Mouse (Mus musculus) limb, embryonic 15.5 days (tissue): ENCODE results near the gene Gpbar1. TPM values are rescaled to one million over a fixed set of nuclear protein-coding genes. Genes with fewer than 3 reads are reported as not detected.
"Not testable (repeated sequence)": the region's sequence is repeated elsewhere in the genome, so short reads cannot be mapped to it uniquely, and the experiment has no call there.

Experiments
- ATAC-seq: fragments of 200-750 bp; cut with Nextera tagmentation; 2 replicates; pipeline ENCODE4 v1.8.0; 2017; ENCODE audit warnings: low read depth, moderate TSS enrichment; ENCODE audit not compliant: insufficient number of reproducible peaks, low FRiP score, low TSS enrichment
- H3K27ac ChIP-seq: fragments of 300-500 bp; sonication (generic); 2 replicates; pipeline ENCODE4 v1.5.1; 2015; ENCODE audit warnings: moderate library complexity, mild to moderate bottlenecking, inconsistent platforms
- H3K27me3 ChIP-seq: fragments of 300-500 bp; sonication (generic); 2 replicates; pipeline ENCODE4 v1.6.1; 2015; ENCODE audit warnings: inconsistent platforms
- H3K36me3 ChIP-seq: fragments of 300-500 bp; sonication (generic); 2 replicates; pipeline ENCODE4 v1.6.1; 2015; ENCODE audit warnings: inconsistent platforms
- H3K4me1 ChIP-seq: fragments of 300-500 bp; sonication (generic); 2 replicates; pipeline ENCODE4 v1.6.1; 2015; ENCODE audit warnings: inconsistent platforms
- H3K4me2 ChIP-seq: fragments of 300-500 bp; sonication (generic); 2 replicates; pipeline ENCODE4 v1.6.1; 2015; ENCODE audit warnings: mild to moderate bottlenecking, inconsistent platforms
- H3K4me3 ChIP-seq: fragments of 300-500 bp; sonication (generic); 2 replicates; pipeline ENCODE4 v1.5.1; 2015; ENCODE audit warnings: mild to moderate bottlenecking, inconsistent platforms
- H3K9ac ChIP-seq: fragments of 300-500 bp; sonication (generic); 2 replicates; pipeline ENCODE4 v1.6.1; 2015; ENCODE audit warnings: inconsistent platforms
- H3K9me3 ChIP-seq: fragments of 300-500 bp; sonication (generic); 2 replicates; pipeline ENCODE4 v1.6.1; 2016; ENCODE audit warnings: inconsistent platforms
- WGBS: fragments of 180-500 bp; shearing (Covaris S2); methylation state at CpG from one replicate; pipeline ENCODE4 v1.1.7; 2015; 5-methylcytosine and 5-hydroxymethylcytosine counted together
- polyA plus RNA-seq: library from polyadenylated mRNA; unstranded; fragments of >200 nt; fragmentation: Nextera tagmentation; extraction: Ambion mirVana; gene quantifications from 2 replicates; pipeline ENCODE4 v1.2.1, GENCODE M21; 2015

Gpbar1 gene
- polyA plus RNA-seq, 1 experiment from 2014 or later: 0.18 TPM

DNA sequence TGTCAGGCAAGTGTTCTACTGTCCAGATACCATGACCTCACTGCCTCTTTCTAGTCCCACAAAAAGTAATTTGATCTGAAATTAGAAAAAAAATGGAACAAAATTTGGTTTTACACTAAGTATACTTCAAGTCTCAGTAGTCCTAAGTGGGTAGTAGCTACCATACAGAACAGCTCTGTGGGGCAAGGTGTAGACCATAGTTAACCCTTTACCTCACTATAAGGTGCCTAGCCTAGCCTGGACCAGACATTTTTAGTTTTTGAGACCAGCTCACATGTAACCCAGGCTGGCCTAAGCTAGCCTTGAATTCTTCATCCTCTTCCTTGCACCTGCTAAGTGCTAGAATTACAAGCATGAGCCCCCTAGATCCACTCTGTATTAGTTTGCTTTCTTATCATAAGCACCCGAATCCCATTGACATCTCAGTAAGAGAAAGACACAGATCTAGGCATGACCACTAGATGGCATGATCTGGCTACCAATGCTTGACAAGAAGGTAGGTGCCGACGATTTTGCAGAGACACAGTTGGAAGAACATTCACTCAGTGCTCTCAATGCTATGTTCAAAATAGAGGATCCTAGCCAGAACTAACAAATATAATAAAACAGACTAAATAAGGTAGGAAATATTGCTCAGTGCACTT is 34.8 kb downstream of the Gpbar1 start:
- ATAC-seq: 0 out of 2 replicates have a peak, but pooled peaks have one; percentile 35

DNA sequence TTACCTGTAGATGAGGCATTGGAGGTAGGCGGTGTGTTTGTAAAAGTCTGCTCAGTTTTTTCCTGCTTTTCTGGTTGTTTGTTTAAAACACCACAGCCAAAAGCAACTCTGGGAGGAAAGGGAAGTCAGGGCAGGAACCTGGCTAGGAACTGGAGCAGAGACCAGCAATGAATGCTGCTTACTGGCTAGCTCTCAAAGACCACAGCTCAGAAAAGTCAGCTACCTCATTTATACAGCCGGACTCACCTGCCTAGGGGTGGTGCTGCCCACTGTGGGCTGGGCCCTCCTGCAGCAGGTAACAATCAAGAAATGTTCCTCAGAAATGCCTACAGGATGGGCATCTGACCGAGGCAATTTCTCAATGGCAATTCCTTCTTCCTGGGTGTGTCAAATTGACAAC is 36.4 kb downstream of the Gpbar1 start:
- H3K36me3 ChIP-seq: no peaks in the 10 kb centered on the region
- no peak overlapping the region for H3K9ac ChIP-seq
- no peak overlapping the region for H3K27ac ChIP-seq
- H3K9me3 ChIP-seq: no peaks in the 10 kb centered on the region
- WGBS: 82% methylated on average over 3 of the region's 3 CpGs
- H3K4me3 ChIP-seq: no peak overlapping the region
- H3K4me1 ChIP-seq: peaks cover 6% of the 10 kb centered on the region; the same call in 1 of the 2 replicates
- no peak overlapping the region for H3K4me2 ChIP-seq
- ATAC-seq: no peak
- H3K27me3 ChIP-seq: no peaks in the 10 kb centered on the region

More for the DNA sequence above, 34.8 kb downstream of the Gpbar1 start:
- Histone ChIP-seq H3K27ac (no peak overlapping the region), H3K36me3 (no peaks in the 10 kb centered on the region), H3K4me1 (peaks cover 6% of the 10 kb centered on the region; the same call in 1 of the 2 replicates), H3K9me3 (no peaks in the 10 kb centered on the region), H3K9ac (no peak overlapping the region), H3K4me2 (no peak overlapping the region), H3K4me3 (no peak overlapping the region), H3K27me3 (no peaks in the 10 kb centered on the region)
- WGBS: 1% methylated on average over 3 of the region's 3 CpGs

DNA sequence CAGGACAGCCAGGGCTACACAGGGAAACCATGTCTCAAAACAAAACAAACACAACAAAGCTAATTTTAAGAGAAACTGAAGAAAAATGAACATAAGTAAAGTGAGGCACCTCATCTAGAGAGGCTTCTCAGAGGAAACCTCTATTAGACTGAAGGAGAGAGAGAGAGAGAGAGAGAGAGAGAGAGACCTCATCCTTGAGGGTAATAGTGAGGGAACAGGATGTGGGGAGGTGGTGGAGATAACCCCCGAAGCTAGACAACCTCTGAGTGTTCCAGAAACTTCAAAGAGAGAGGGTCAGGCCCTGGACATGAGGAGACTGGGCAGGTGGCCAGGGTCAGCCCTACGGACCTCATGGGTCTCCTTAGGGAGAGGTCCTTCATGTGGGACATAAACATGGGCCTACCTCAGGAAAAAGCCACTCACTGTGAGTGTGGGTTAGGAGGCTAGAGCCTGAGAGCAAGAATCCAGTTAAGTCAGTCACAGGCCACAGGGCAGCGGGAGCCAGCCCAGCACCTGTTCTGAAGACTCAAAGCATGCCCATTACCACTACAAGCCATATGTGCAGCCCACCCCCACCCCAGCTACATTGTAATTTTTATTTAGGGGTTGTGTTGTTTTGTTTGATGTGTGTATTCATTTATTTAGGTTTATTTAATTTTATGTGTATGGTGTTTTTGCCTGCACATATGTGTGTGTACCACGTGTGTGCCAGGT is 37.9 kb downstream of the Gpbar1 start:
- Histone ChIP-seq H3K4me3 (no peak overlapping the region), H3K9me3 (no peaks in the 10 kb centered on the region), H3K4me1 (0 out of 2 replicates have a peak, but pooled peaks cover 3% of the 10 kb centered on the region), H3K9ac (no peak overlapping the region), H3K36me3 (no peaks in the 10 kb centered on the region), H3K4me2 (no peak overlapping the region), H3K27ac (no peak overlapping the region), H3K27me3 (no peaks in the 10 kb centered on the region)
- no peak for ATAC-seq
- whole genome bisulfite sequencing: 65% methylated on average over 4 of the region's 4 CpGs

DNA sequence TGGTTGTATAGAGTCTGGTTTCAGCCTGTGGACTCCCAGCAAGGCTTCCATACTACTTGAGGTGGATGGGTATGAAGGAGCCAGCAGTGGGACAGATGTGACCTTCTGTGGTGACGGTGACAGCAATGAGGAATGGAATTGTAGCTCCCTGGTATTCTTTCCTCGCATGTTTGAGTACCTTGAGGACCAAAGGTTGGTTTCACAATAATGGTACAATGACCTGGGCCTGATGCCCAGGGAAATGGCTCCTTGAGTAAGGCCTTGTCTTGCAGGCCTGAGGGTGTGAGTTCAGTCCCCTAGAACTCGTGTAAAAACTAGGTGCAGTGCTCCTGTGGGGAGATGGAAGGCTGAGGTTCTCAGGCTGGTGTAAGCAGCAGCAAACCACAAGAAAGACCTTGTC is 40.4 kb downstream of the Gpbar1 start:
- no peak overlapping the region for H3K4me3 ChIP-seq
- H3K4me1 ChIP-seq: 0 out of 2 replicates have a peak, but pooled peaks cover under 1% of the 10 kb centered on the region
- no peaks in the 10 kb centered on the region for H3K36me3 ChIP-seq
- H3K9ac ChIP-seq: no peak overlapping the region
- WGBS: 90% methylated on average over 3 of the region's 3 CpGs
- ATAC-seq: no peak
- no peaks in the 10 kb centered on the region for H3K9me3 ChIP-seq
- no peaks in the 10 kb centered on the region for H3K27me3 ChIP-seq
- H3K27ac ChIP-seq: no peak overlapping the region
- no peak overlapping the region for H3K4me2 ChIP-seq

DNA sequence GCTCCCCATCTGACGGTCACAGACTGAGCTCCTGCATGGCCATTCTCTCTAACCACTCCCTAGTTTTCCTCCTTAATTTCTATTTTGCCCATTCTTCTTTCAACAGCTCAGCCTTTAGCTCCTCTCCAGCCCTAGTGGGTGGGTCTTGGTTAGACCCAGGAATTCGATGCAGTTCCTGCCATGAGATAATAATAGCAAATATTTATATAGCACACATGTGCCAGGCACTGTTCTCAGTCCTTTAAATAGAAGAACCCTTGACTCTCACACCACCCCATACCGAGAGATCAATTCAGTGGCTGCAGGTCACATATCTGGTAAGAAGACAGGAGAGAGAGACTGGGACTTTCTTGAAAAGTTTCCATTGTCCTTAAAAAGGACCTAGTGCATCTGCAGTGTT is 43.0 kb downstream of the Gpbar1 start:
- no peak for ATAC-seq
- H3K27ac ChIP-seq: no peak overlapping the region
- 75% methylated on average over 3 of the region's 3 CpGs for WGBS
- H3K4me3 ChIP-seq: no peak overlapping the region
- H3K4me1 ChIP-seq: no peaks in the 10 kb centered on the region
- no peak overlapping the region for H3K4me2 ChIP-seq
- H3K9ac ChIP-seq: no peak overlapping the region
- no peaks in the 10 kb centered on the region for H3K9me3 ChIP-seq
- no peaks in the 10 kb centered on the region for H3K27me3 ChIP-seq
- no peaks in the 10 kb centered on the region for H3K36me3 ChIP-seq

DNA sequence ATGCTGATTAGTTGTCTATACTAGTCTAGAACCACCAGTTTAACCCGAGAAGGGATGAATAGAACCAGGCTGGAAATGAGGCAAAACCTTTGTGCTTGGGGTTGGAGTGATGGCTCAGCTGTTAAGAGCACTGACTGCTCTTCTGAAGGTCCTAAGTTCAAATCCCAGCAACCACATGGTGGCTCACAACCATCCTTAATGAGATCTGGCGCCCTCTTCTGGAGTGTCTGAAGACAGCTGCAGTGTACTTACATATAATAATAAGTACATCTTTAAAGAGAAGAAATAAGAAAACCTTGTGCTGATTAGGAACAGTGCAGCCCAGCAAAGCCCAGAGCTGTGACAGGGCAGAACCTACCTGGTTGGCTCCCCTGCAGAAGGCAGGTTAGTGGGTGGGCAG is 48.6 kb downstream of the Gpbar1 start:
- not testable (repeated sequence) for H3K36me3 ChIP-seq, H3K4me3 ChIP-seq, H3K4me2 ChIP-seq, ATAC-seq, H3K9me3 ChIP-seq, H3K9ac ChIP-seq, H3K27ac ChIP-seq, H3K27me3 ChIP-seq
- WGBS: 74% methylated on average over 2 of the region's 2 CpGs
- peaks cover 12% of the 10 kb centered on the region for H3K4me1 ChIP-seq

Other genes with a start within 250 kb of the Gpbar1 start
- gene Tns1, start 154.1 kb upstream of the Gpbar1 start, polyA plus RNA-seq: 59.9 and 65.2 TPM in 2 replicates
- 0.35 and 0.84 TPM in 2 replicates for gene Rufy4, start 153.0 kb upstream of the Gpbar1 start, polyA plus RNA-seq
- 0.45 and 0.51 TPM in 2 replicates for gene Cxcr2, start 124.6 kb upstream of the Gpbar1 start, polyA plus RNA-seq
- gene Cxcr1, start 83.9 kb upstream of the Gpbar1 start, polyA plus RNA-seq: not detected in 2 replicates
- gene Arpc2, start 42.5 kb upstream of the Gpbar1 start, polyA plus RNA-seq: 441 and 463 TPM in 2 replicates
- 232 and 249 TPM in 2 replicates for gene Aamp, start 6.2 kb downstream of the Gpbar1 start, polyA plus RNA-seq
- 104 and 114 TPM in 2 replicates for gene Pnkd, start 6.4 kb downstream of the Gpbar1 start, polyA plus RNA-seq
- gene Tmbim1, start 27.1 kb downstream of the Gpbar1 start, polyA plus RNA-seq: 58.8 and 69.6 TPM in 2 replicates
- gene Catip, start 83.6 kb downstream of the Gpbar1 start, polyA plus RNA-seq: 1.6 and 2.0 TPM in 2 replicates
- 3.4 and 4.4 TPM in 2 replicates for gene Slc11a1, start 96.6 kb downstream of the Gpbar1 start, polyA plus RNA-seq
- gene Ctdsp1, start 113.0 kb downstream of the Gpbar1 start, polyA plus RNA-seq: 82.4 and 85.4 TPM in 2 replicates
- gene Vil1, start 130.8 kb downstream of the Gpbar1 start, polyA plus RNA-seq: 0.15 and 0.20 TPM in 2 replicates
- 52.7 and 55.8 TPM in 2 replicates for gene Cnot9, start 227.5 kb downstream of the Gpbar1 start, polyA plus RNA-seq